Mouse (Mus musculus) brain, embryonic 14.5 days (tissue): ENCODE data around the gene Baiap2. TPM values are rescaled to one million over a fixed set of nuclear protein-coding genes. Genes with fewer than 3 reads are reported as not detected.

ENCODE experiments used
- DNase-seq: peaks from one replicate; pipeline ENCODE4 v3.0.0-alpha.2; 2011; ENCODE audit warnings: low read depth
- CTCF ChIP-seq: fragments of 200-500 bp; IDR thresholded peaks from 2 replicates; pipeline ENCODE4 v1.5.1; 2012; ENCODE audit warnings: inconsistent platforms, mild to moderate bottlenecking, moderate library complexity, borderline replicate concordance; ENCODE audit not compliant: insufficient read depth, insufficient read length; ENCODE audit errors: extremely low read depth
- POLR2A ChIP-seq: fragments of 200-500 bp; IDR thresholded peaks from 2 replicates; pipeline ENCODE4 v1.6.1; 2012; ENCODE audit warnings: mild to moderate bottlenecking, inconsistent platforms, borderline replicate concordance; ENCODE audit not compliant: poor library complexity, insufficient read depth, insufficient read length, severe bottlenecking; ENCODE audit errors: extremely low read depth
- polyA plus RNA-seq: library from polyadenylated mRNA; depleted of rRNA; stranded (reverse); fragments of >200 nt; gene quantifications from 2 replicates; pipeline ENCODE4 v1.2.3, GENCODE M21; 2012

The Baiap2 gene
- polyA plus RNA-seq, 1 experiment = 17.8 TPM

DNA sequence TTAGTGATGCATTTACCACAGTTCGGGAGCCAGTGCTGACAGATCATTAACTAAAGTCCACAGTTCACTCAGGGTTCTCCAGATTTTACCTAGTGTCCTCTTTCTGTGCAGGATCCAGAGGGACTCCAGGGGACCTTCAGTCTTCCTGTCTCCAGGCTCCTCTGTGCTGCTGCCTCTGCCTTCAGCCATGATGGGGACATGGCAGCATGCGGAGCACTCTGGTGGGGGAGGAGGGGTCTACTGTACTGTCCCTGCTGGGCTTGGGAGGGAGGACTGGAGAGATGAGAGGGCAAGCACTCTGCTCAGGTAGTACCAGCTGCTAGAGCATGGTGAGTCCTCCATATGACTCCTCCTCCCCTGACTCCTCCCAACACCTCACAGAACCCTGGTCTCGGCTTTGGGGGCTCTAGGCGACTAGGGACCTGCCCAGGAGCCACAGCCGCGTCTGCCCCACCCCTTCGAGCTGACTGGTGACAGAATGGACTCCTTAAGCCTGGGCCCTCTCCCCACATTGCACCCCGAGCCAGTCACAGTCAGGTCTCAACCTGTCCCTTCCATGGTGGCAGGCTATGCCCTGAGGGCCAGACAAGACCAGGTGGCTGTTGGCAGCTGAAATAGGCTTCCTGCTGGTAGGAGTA, 3.4 kb upstream of the Baiap2 start:
- no peak for DNase-seq
- TF ChIP-seq POLR2A = no peak
- TF ChIP-seq CTCF = no peak

DNA sequence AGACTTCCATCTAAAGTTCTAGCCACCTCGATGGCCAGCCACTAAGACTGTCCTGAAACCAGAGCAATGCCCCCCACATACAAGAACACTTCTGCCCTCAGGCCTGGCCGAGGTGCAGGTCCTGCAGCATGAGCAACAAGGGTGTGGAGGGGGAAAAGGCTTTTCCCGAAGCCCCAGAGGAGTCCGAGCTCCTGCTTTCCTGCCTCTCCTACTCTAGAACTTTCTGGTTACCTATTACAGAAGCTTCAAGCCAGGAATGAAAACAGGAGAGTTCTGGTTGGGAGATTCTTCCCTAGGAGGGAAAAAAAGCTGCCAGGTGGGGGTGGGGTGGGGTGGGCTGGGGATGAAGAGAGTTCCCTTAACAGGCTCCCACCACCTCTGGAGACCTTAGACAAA, 2.9 kb upstream of the Baiap2 start:
- no peak for TF ChIP-seq POLR2A
- no peak for TF ChIP-seq CTCF
- DNase-seq = no peak

DNA sequence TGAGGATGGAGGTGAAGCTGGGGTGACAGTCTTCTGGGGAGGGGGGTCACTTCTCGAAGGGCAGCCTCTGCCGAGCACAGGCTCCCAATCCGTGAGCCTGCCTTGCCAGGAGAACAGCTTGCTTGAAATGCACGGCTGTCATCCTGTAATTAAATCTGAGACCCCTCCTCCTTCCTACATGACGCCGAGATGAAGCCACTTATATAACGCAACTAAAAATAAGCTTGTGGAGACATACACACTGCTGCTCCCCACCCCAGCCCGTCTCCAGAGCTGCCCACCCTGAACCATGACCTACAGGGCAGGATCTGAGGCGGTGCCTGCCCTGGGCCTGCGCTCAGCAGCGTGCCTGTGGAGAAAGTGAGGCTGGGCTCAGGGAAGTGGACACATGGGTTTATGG, 2.4 kb upstream of the Baiap2 start:
- no peak for TF ChIP-seq POLR2A
- TF ChIP-seq CTCF = no peak
- peak; percentile 80 for DNase-seq

DNA sequence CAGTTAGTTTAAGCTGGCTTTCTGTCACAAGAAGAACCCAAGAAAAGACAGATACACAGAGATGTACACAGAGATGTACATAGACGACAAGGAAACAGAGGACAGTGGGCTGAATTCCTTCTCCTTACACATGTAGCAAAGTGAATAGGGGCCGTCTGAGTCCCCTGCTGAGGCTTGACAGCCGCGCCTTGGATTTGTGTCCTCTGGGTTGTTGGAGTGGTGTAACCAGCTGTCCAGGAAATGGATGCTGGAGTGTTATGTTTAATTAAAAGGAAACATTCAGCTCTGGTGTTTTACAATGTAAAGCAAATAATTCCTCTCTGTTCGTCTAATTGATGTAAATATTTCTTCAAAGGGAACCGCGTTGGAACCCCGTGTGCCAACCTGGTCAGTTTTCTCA, 769 bp upstream of the Baiap2 start:
- peak; percentile 37 for DNase-seq
- no peak for TF ChIP-seq POLR2A
- TF ChIP-seq CTCF = no peak

DNA sequence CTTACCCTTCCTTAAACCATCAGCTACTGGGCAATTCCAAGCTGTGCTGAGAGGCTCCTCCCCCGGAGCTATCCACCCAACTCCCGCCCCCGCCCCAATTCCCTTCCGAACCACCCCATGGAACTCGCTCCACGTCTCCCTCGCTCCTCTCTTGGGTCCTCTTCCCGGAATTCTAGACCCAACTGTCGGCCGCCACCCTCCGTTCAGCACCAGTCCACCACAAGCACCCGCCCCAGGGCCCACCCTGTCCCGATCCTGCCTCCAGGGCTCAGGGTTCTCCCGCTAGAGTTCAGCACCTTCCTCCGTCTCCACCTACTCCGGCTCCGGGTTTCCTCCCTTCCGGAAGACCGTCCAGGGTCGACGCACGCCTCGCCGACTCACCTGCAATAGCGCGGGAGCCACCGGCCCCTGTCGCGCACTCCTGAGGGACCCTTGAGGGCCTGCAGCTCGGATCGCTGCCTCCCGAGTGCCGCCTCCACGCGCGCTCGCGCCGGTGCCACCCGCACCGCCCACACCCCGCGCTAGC, 299 bp upstream of the Baiap2 start:
- DNase-seq = no peak
- no peak for TF ChIP-seq CTCF
- peak; percentile 57 for TF ChIP-seq POLR2A

DNA sequence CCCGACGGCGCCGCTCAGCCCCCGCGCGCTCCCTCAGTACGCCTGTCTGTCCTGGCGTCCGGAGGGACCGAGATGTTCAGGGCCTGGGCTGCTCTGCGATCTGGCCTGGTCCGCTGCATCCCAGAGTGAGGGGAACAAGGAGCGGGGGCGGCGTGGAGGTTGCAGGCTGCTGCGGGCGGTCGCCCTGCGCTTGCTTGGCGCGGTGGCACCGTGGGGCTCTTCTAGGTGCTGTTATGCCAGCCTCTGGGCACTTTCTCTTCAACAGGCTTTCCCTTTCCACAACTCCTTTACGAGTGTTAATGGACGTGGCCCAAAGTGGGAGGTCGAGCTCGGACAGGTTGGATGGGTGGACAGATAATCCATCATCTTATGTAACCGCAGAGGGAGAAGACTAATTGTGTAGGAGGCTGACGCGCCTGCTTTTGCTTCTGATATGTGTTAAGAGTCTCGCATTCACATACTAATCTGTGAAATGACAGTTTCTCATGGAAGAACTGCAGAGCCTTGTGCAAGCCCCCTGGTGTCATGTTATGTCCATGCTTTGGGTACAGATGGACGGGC, 945 bp downstream of the Baiap2 start:
- TF ChIP-seq POLR2A (no peak), CTCF (no peak)
- peak; percentile 36 for DNase-seq

DNA sequence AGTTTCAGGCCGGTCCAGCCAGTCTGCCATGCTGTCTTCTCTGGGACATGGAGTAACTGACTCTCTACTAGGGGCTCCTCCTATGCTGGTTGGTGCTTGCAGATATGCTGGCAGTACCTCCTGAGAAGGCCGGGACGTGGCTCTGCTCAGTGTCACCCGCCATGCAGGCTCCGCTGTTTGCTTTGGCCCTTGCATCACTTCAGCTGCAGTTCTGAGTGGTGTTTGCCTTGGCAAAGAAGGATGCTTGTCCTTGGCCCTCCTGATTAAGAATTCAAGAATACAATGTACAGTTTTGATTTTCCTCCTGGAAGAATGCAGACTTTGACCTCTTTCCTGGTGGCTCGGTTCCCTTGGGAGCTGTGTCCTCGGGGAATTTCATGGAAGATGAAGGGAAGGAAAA, 2.8 kb downstream of the Baiap2 start:
- DNase-seq = no peak

DNA sequence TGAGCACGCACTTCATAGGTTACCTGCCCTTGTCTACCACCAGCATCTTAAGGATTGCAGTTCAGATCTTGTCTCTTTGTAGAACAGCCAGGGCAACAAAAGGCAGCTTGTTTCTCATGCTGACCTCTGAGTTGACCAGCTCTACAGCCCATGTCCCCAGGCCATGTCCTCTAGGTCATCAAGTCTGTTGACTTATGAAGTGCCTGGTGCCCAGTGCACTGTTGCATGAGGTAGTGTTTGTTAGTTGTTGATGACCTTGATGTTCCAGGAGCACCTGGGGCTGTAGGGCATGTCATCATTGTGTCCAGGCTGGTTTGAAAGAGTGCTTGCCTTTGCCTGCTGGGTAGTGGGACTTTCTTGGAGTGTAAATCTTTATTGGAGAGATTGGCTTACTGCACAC, 4.9 kb downstream of the Baiap2 start:
- no peak for DNase-seq
- TF ChIP-seq CTCF = no peak
- TF ChIP-seq POLR2A = no peak

More for the DNA sequence above, 2.8 kb downstream of the Baiap2 start:
- no peak for TF ChIP-seq POLR2A

DNA sequence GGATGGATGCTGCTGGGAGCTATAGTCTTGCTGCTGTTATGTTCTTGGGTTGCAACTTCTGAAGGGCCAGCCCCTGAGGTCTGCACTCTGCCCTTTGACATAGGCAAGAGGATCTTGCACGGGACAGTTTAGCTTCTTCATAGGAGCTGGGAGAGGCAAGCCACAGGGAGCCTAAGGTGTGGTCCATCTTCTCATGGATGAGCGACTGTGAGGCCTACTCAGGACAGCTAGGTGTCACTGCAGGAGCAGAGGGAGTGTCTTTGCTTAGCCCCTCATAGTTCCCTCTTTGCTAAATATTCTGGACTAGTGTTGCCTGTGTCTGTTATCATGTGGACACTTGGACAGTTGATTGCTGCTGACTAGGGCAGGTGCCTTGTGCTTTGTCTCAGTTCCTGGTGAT, 5.3 kb downstream of the Baiap2 start:
- no peak for DNase-seq
- TF ChIP-seq CTCF = no peak

DNA sequence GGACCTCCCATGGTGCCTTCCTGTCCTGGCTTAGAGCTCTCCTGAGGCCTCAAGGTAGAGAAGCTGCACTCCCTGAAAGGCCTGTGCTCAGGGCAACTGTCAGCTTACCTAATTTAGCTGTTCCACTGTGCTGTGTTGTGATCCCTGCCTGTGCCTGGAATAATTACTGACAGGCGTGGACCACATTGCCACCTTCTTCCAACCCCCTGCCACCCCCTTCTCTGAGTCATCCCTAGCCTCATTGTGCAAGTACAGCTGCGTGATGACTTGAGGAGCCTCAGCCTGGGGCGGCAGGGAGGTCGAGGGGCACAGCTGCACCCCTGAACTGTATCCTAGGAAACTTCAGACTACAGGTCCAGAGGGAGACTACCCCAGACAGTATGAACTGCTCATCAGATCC, 5.7 kb downstream of the Baiap2 start:
- TF ChIP-seq POLR2A = no peak
- TF ChIP-seq CTCF = no peak
- DNase-seq = no peak

DNA sequence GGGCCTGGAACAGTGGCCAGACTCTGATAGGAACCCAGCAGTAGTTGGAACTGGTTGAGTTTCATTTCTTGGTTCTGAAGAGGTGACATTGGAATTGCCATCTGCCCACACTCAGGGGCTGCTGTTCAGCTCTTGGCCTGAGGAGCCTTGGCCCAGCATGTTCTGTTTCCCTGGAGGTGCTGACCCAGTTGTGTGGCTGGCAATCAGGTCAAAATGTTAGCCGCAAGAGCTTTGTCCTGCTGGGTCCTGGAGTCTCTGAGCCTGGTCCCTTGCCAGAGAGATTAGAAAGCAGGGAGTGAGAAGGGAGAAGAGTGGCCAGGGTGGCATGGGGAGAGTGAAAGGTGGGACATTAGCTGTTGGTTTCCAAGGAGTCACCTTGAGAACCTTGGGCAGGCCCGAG, 6.2 kb downstream of the Baiap2 start:
- no peak for DNase-seq

DNA sequence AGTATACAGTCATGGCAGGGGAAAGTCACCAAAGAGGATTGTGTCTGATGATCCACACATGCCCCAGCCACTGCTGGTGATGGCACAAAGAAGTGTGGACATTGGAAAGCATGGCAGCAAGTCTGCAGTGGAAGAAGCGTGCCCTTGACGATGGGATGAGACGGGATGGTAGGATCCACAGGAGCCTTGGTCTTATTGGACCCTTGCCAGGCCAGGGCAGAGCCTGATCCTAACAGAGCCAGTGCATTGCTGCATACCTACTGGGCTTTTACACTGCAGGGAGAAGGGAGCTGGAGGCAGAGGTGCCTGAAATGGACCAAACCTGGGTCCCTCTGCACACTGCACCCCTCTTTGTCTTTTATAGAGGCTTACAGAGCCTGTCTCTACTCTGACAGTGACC, 8.0 kb downstream of the Baiap2 start:
- no peak for TF ChIP-seq POLR2A
- TF ChIP-seq CTCF = no peak
- no peak for DNase-seq

More for the DNA sequence above, 6.2 kb downstream of the Baiap2 start:
- TF ChIP-seq POLR2A = no peak
- TF ChIP-seq CTCF = no peak

DNA sequence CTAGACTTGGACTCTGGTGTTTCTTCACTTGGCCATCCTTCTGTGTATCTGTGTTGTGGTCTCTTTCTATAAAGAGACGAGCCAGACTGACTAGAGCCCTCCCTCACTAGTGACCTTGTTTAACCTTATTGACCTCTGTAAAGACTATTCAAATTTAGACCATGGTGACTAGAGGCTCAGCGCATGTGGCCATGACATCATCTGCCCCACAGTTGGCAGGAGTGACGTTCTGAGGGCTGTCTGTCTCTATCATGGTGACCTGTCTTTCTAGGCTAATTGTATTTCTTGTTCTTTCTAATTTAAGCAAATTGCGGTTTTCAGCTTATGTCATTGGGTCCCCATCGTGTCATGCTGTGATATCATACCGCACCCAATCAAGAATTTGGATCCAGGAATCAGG, 8.8 kb downstream of the Baiap2 start:
- TF ChIP-seq POLR2A (no peak), CTCF (no peak)
- no peak for DNase-seq

DNA sequence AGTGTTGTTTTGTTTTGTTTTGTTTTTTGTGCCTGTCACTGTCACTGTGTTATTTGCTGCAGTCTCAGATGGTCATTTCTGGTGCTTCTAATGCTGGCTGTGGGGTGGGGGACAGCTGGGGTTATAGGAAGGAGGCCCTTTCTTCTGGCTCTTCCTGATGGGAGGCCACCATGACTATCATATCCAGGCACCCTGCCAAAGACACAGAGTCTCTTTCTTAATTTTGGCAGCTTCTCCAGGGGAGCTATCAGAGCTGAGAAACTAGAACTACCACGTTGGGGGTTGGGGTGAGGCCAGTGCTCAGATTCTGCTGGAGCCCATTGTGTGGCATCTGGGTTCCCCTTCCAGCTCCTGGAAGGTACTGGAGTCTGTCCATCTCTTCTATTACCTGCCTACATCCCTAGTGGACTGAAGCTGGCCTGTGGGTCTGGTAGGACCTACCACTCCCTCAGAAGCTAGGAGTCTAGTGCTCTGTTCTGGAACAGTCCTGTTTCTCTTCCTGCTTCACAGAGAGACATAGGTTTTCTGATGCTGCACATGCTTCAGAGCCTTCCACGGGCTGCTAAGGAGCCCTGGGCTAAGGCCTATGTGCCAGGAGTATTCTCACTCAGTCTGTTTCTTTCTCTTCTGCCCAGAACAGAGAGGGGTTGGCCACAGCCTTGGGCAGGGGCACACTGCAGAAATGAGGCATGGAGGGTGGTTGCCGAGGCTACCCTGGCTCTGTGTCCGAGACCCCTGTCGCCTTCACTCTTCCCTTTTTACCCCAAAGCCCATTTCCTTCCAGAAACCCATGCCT, 10.1 kb downstream of the Baiap2 start:
- TF ChIP-seq CTCF (no peak), POLR2A (no peak)
- peak; percentile 36 for DNase-seq

DNA sequence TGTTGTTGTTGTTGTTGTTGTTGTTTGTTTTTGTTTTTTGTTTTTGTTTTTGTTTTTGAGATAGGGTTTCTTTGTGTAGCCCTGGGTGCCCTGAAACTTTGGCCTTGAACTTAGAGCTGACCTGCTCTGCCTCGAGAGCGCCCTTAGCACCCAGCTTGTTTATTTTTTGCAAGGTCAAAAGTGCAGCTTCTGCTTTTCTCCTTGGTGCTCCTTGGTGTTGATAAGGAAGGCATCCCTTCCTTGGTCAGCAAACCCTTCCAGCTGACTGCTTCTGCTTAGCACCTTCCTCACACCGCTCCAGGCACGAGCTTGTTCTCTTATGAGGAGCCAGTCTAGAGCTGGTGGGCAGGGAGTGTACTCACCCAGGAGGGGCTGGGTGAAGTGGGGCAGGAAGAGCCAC, 11.7 kb downstream of the Baiap2 start:
- no peak for DNase-seq
- TF ChIP-seq CTCF (no peak), POLR2A (no peak)
